Mouse (Mus musculus) brown adipose tissue, adult 24 weeks (tissue): ENCODE measurements around the gene Gjc2. TPM values are rescaled to one million over a fixed set of nuclear protein-coding genes. Genes with fewer than 3 reads are reported as not detected.

Source experiments
- H3K27ac ChIP-seq: fragments of 200-500 bp; replicated peaks from 2 replicates; pipeline ENCODE4 v1.5.1; 2012; ENCODE audit warnings: low read depth, mild to moderate bottlenecking, low read length
- H3K4me1 ChIP-seq: fragments of 200-500 bp; 2 replicates; pipeline ENCODE4 v1.6.1; 2012; ENCODE audit warnings: low read length, mixed read lengths; ENCODE audit not compliant: control insufficient read depth, insufficient read depth, insufficient read length
- H3K4me3 ChIP-seq: fragments of 200-500 bp; 2 replicates; pipeline ENCODE4 v1.5.1; 2012; ENCODE audit warnings: low read depth, mild to moderate bottlenecking, low read length, moderate library complexity; ENCODE audit not compliant: insufficient read depth
- polyA plus RNA-seq: library from polyadenylated mRNA; stranded (reverse); fragments of >200 nt; gene quantifications from 2 replicates; pipeline ENCODE4 v1.2.4, GENCODE M21; 2012; ENCODE audit not compliant: missing spikeins, insufficient read depth, insufficient read length

Gjc2 gene
- polyA plus RNA-seq, 1 experiment: not detected

DNA sequence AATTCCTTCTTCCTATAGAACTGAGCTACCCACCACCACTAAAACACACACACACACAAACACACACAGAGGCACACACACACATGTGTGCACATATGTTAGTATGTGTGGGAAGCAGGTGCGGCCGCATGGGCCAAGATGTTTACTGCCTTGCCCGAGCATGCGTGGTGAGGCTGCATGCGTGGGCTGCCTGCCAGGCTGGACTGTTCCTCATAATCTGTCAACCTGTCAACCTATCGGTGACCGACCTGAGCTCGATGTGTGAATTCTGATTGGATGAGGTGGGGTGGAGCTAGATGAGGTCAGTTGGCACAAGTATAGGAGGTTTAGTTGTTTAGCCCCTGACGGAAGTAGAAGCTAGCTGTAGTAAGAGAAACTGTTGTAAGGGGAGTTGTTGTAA is 52.2 kb downstream of the Gjc2 start:
- H3K27ac ChIP-seq: no peak overlapping the region

More for the DNA sequence above, 52.2 kb downstream of the Gjc2 start:
- Histone ChIP-seq H3K4me3 (no peak overlapping the region), H3K4me1 (no peaks in the 10 kb centered on the region)

Other genes starting within 250 kb of the Gjc2 start
- gene Rnf187, start 244.3 kb downstream of the Gjc2 start, polyA plus RNA-seq: 76.4 and 79.9 TPM in 2 replicates
- not detected in 2 replicates for gene Hist3h2ba, start 234.3 kb downstream of the Gjc2 start, polyA plus RNA-seq
- 8.2 and 12.4 TPM in 2 replicates for gene Hist3h2a, start 228.5 kb downstream of the Gjc2 start, polyA plus RNA-seq
- not detected in 2 replicates for gene Trim17, start 228.5 kb downstream of the Gjc2 start, polyA plus RNA-seq
- gene Trim11, start 205.1 kb downstream of the Gjc2 start, polyA plus RNA-seq: 3.8 and 4.8 TPM in 2 replicates
- 2.4 and 7.2 TPM in 2 replicates for gene Obscn, start 46.8 kb downstream of the Gjc2 start, polyA plus RNA-seq
- 9.8 and 10.4 TPM in 2 replicates for gene Iba57, start 19.5 kb downstream of the Gjc2 start, polyA plus RNA-seq
- gene Guk1, start 9.0 kb upstream of the Gjc2 start, polyA plus RNA-seq: 89.3 and 122 TPM in 2 replicates
- 118 and 139 TPM in 2 replicates for gene Mrpl55, start 19.3 kb upstream of the Gjc2 start, polyA plus RNA-seq
- 5.6 and 11.0 TPM in 2 replicates for gene 2310033P09Rik, start 25.1 kb upstream of the Gjc2 start, polyA plus RNA-seq
- 211 and 220 TPM in 2 replicates for gene Arf1, start 45.1 kb upstream of the Gjc2 start, polyA plus RNA-seq
- gene Wnt3a, start 107.5 kb upstream of the Gjc2 start, polyA plus RNA-seq: not detected in 2 replicates
- 0.33 and 0.40 TPM in 2 replicates for gene Wnt9a, start 123.7 kb upstream of the Gjc2 start, polyA plus RNA-seq
- not detected in 2 replicates for gene Prss38, start 192.4 kb upstream of the Gjc2 start, polyA plus RNA-seq